Mouse (Mus musculus) ovary, postnatal 36 days (tissue): Measurements from ENCODE around the gene Tnfsf12.
"Not testable (repeated sequence)": the region's sequence is repeated elsewhere in the genome, so short reads cannot be mapped to it uniquely, and the experiment has no call there.

ENCODE experiments used
- DNase-seq: peaks from one replicate; pipeline ENCODE4 v3.0.0; 2022; ENCODE audit warnings: low spot score, mixed read lengths

The Tnfsf12 gene

GRCm38 (mm10) chr11:69695361-69696181, at the start of gene Tnfsf12, which contains the start of gene Tnfsfm13:
Gene Tnfsf12, minus strand, starts transcription at chr11:69695849.
Gene Tnfsfm13, minus strand, starts transcription at chr11:69696098.
- DNase-seq = peak; percentile 80

GRCm38 (mm10) chr11:69731408-69731807, 35.8 kb upstream of the Tnfsf12 start:
- not testable (repeated sequence) for DNase-seq

- no peak for DNase-seq
Measured at GRCm38 (mm10) chr11:69729063-69729462, 33.4 kb upstream of the Tnfsf12 start.

GRCm38 (mm10) chr11:69725951-69726350, 30.3 kb upstream of the Tnfsf12 start:
- no peak for DNase-seq

GRCm38 (mm10) chr11:69723074-69723473, 27.4 kb upstream of the Tnfsf12 start:
- no peak for DNase-seq

GRCm38 (mm10) chr11:69720852-69721251, 25.2 kb upstream of the Tnfsf12 start:
- DNase-seq = no peak

- no peak for DNase-seq
Measured at GRCm38 (mm10) chr11:69719423-69719822, 23.8 kb upstream of the Tnfsf12 start.

- no peak for DNase-seq
Measured at GRCm38 (mm10) chr11:69718661-69719060, 23.0 kb upstream of the Tnfsf12 start.

GRCm38 (mm10) chr11:69716953-69717352, 21.3 kb upstream of the Tnfsf12 start:
- no peak for DNase-seq

- no peak for DNase-seq
Measured at GRCm38 (mm10) chr11:69715929-69716328, 20.3 kb upstream of the Tnfsf12 start.

GRCm38 (mm10) chr11:69715482-69715881, 19.8 kb upstream of the Tnfsf12 start:
- DNase-seq = peak; percentile 40

GRCm38 (mm10) chr11:69714636-69715329, 19.1 kb upstream of the Tnfsf12 start:
- no peak for DNase-seq

- no peak for DNase-seq
Measured at GRCm38 (mm10) chr11:69712954-69713672, 17.5 kb upstream of the Tnfsf12 start.

GRCm38 (mm10) chr11:69711082-69711481, 15.4 kb upstream of the Tnfsf12 start:
- DNase-seq = no peak

- no peak for DNase-seq
Measured at GRCm38 (mm10) chr11:69710470-69710869, 14.8 kb upstream of the Tnfsf12 start.

GRCm38 (mm10) chr11:69709554-69710446, 14.2 kb upstream of the Tnfsf12 start:
- no peak for DNase-seq

GRCm38 (mm10) chr11:69708614-69709265, 13.1 kb upstream of the Tnfsf12 start:
- DNase-seq = no peak

GRCm38 (mm10) chr11:69707873-69708381, 12.3 kb upstream of the Tnfsf12 start:
- DNase-seq = no peak

GRCm38 (mm10) chr11:69707480-69707847, 11.8 kb upstream of the Tnfsf12 start:
- no peak for DNase-seq

- peak; percentile 68 for DNase-seq
Measured at GRCm38 (mm10) chr11:69706775-69707479, 11.3 kb upstream of the Tnfsf12 start.
